Mouse (Mus musculus) lung, postnatal 0 days (tissue): Measurements from ENCODE around the gene Topbp1.

Source experiments
- CTCF ChIP-seq: IDR thresholded peaks from 2 replicates; pipeline ENCODE4 v1.5.1; 2016; ENCODE audit warnings: antibody characterized with exemption, mild to moderate bottlenecking
- EP300 ChIP-seq: IDR thresholded peaks from 2 replicates; pipeline ENCODE4 v1.6.1; 2016; ENCODE audit warnings: antibody characterized with exemption, mild to moderate bottlenecking, control low read depth

DNA sequence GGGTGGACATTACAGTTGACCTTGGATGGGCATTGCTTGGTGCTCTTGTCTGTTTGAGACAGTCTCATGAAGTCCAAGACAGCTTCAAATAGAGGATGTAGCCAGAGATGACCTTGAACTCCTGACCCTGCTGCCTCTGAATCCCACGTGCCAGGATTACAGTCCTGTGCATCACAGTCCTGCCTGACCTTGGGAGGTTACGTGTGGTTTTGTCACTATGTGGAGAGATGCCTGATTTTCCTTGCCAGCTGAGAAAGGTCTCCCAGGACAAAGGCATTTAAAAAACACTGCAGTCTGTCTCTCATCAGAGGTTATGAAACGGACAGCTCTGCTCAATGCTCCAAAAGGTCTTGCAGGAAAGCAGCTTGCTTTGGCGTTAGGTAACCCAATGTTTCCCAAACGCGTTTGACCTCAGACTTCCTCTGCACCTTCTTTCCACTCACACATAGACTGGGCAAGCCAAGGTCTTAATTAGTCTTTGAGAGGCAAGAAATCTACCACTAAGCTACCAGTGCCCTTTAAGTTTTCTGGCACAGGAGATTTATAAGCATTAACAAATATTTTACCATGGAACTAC, 86.9 kb downstream of the Topbp1 start:
- no peak for TF ChIP-seq CTCF
- TF ChIP-seq EP300, result no peak
